Mouse (Mus musculus) gastrocnemius, postnatal 4 days (tissue): ENCODE measurements around the gene Trim63. TPM values are rescaled to one million over a fixed set of nuclear protein-coding genes. Genes with fewer than 3 reads are reported as not detected.
"Not testable (repeated sequence)": the region's sequence is repeated elsewhere in the genome, so short reads cannot be mapped to it uniquely, and the experiment has no call there.

Experiments used
- DNase-seq, 2 experiments: peaks; one replicate each; pipeline ENCODE4 v3.0.0; 2021 to 2022; ENCODE audit warnings: low spot score in 2 of 2, mixed read lengths in 2 of 2
- long read RNA-seq, 2 experiments: library from polyadenylated mRNA; stranded (forward); transcript quantifications; one replicate each; pipeline ENCODE4 v2.0.0; 2021
- total RNA-seq, 2 experiments: library from RNA; stranded (reverse); gene quantifications; 2 replicates each; pipeline ENCODE4 v1.2.3; 2021

Gene Trim63
- 10 to 100 TPM; 48.4 to 59.5 TPM for total RNA-seq
- long read RNA-seq, experiment 1, transcript Trim63-202 (9 exons, 1,886 nt): major isoform, 31 of 38 reads
- long read RNA-seq, experiment 1, partial matches to known transcripts: 2 of 38 reads
- long read RNA-seq, experiment 1, other reads (novel, unspliced or antisense): 5 of 38 reads
- long read RNA-seq, experiment 2, transcript Trim63-202 (9 exons, 1,886 nt): major isoform, 63 of 71 reads
- long read RNA-seq, experiment 2, partial matches to known transcripts: 6 of 71 reads
- long read RNA-seq, experiment 2, other reads (novel, unspliced or antisense): 2 of 71 reads

- DNase-seq: no peak
These were observed at the start of gene Trim63 for GRCm38 (mm10) chr4:134314876-134315275. Gene Trim63, plus strand, starts transcription at chr4:134315120.

- no peak for DNase-seq
These were observed 48.9 kb upstream of the Trim63 start for GRCm38 (mm10) chr4:134265860-134266585.

DNA sequence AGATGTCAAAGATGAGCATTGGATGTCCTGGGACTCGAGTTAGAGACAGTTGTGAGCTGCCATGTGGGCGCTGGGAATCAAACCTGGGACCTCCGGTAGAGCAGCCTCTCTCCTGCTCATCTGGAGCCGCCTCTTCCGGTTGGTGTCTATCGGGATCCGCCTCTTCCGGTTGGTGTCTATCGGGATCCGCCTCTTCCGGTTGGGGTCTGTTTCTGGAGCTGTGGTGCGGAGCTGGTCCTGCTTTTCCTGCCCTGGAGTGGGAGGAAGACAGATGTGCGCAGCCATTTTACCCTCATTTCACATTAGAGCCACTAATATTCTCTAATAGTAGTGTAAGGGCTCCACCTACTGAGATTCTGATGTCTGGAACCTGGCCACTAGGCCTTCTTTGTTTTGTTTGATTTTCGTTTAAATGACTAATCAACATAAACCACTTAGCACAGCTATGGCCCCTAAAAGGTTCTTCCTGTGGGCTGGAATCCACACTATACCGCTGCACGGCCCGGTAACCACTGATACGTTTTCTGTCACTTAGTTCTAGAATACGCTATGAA lies 46.7 kb upstream of the Trim63 start:
- DNase-seq: no peak

DNA sequence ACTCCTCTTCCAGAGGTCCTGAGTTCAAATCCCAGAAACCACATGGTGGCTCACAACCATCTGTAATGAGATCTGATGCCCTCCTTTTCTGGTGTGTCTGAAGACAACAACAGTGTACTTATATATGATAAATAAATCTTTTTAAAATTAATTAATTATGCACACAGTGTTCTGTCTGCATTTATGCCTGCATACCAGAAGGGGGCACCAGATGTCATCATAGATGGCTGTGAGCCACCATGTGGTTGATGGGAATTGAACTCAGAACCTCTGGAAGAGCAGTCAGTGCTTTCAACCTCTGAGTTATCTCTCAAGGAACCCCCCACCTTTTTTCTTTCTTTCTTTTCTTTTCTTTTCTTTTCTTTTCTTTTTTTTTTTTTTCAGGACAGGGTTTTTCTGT lies 45.3 kb upstream of the Trim63 start:
- not testable (repeated sequence) for DNase-seq

GRCm38 (mm10) chr4:134271979-134272378 lies 42.9 kb upstream of the Trim63 start:
- DNase-seq: no peak

DNA sequence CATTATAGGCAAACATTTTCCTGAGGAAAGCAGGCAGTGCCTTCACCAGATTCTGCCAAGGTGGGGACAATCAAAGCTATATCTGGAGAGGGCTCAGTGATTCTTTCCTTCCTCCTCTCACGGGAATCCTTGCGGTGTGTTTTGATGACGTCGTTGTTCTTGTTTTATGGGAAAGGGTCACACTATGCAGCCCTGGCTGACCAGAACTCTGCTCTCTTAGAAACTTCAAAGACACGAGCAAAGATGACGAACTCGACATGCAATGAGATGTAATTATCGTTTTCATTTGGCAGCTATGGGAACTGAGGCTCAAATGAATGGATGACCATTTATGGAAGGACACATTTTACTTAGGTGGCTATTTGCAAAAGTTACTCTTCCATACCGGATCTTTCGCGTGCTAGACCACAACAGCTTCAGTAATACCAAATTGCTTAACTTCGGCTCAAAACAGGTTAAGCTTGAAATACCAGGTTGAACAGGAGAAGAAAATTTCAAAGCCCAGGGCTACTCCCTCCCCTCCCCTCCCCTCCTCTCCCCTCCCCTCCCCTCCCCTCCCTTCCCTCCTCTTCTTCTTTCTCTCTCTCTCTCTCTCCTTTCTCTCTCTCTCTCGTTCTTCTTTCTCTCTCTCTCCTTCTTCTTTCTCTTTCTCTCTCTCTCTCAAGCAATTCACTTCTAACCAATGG lies 42.0 kb upstream of the Trim63 start:
- DNase-seq: no peak

- DNase-seq: no peak
These were observed 41.2 kb upstream of the Trim63 start for GRCm38 (mm10) chr4:134273417-134274345.

DNA sequence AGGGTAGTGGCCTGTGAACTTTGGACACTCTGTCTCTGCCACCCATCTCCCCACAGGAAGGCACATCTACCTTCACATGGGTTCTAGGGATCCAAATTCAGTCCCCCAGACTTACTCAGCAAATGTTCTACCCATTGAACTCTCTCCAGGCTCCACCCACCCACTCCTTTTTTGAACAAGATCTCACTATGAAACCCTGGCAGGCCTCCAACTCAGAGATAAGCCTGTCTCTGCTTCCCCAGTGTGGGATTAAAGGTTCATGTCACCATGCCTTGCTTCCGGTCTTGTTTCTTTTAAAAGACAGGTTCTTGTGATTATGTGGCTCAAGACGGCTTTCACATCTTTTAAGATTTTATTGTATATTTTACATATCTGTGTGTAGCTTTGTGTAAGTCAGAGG lies 30.0 kb upstream of the Trim63 start:
- DNase-seq: no peak

DNA sequence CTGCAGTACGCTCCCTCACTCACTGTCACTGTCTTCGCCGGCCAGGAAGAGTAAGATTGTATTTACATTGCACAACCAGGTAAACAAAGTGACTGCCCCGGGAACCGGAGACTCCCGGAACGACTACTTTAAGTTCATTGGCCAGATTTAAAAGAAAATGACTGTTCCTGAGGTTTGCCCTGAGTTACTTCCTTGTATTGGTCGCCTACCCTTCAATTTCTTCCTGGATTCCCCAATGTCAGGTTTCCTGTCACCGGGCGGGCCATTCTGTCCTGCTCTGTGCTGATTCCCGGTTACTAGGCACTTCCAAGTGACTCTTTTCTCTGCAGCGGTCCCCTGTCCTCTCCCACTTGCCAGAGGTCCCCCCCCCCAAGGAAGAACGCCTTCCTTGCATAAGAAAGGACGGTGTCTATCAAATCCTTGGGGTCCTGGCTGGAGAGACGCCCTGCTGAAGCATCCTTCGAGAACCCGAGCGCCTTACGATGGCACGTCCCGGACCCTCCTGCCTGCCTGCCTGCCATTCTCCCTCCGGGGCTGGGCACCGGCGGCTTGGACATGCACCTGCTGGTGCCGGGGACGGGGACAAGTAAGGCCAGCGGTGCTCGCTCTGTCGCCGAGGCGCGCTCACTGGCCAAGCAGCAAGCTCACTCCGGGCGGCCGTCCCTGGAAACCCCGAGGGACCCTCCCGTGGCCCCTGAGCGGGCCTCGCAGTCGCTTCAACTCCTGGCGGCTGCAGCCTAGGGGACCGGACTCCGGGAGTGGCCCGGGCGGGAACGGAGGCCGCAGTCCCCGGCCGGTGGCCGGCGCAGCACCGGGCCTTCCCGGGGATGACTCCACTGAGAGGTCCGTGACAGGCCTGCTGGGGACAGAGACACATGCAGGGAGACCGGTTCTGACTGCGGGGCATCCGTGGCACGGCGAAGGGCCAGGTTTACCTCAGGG lies 28.4 kb upstream of the Trim63 start:
- peak in 1 of 2 experiments; percentile 26 for DNase-seq

DNA sequence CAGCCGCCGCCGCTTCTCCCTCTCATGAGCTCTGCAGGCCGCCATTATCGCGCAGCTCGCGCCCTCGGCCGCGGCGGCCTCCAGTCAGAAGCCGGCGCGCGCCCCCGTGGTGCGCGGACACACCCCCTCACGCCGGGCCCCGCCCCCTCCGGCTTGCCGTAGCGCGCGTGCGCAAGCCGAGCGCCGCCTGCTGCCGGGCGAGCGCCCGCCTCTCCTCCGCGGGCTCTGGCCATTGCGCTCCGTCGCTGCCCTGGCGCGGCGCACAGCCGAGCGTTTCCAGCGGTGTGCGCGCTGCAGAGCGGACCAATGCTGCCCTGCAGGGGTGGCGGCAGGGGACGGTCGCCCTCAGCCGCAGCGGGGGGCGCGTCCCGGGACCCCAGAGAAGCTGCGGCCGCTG lies 27.8 kb upstream of the Trim63 start:
- peak; percentile 97 to 99 for DNase-seq

GRCm38 (mm10) chr4:134287575-134288025 lies 27.3 kb upstream of the Trim63 start, which contains the start of gene Pdik1l:
Gene Pdik1l, minus strand, starts transcription at chr4:134287895.
- peak; percentile 35 to 70 for DNase-seq

DNA sequence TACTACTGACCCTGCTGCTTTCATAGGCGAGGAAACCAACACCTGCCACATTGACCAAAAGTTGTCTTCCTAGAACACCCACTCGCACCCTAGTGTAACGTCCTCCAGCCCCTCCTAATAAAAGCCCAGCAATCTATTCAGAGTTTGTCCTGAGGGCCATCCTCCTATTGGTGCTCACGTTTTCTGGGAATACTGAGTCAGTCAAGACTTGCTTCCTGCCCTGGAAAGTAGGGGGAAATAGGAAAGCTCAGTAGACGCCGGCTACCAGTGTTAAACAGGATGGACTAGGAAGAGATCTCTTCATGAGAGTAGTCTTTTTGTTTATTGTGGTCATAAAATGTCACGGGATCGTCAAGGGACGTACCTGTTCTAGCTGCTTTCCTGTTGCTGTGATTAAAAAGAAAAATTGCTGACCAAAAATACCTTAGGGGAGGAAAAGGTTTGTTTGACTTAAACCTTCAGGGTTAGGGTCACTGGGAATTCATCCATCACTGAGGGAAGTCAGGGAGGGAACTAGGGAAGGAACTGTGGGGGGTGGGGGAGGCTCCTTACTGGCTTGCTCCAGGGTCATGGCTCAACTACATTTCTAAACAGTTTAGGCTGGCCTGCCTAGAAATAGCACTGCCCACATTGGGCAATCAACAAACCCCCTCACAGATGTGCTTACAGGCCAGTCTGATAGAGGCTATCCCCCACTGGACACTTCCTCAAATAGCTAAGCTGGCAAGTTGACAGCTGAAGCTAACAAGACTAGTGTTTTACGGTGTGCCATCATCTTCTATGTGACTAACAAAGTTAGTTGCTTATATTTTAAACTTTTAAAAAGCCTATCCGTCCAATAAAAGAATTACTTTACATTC lies 26.3 kb upstream of the Trim63 start:
- no peak for DNase-seq

GRCm38 (mm10) chr4:134292067-134292466 lies 22.9 kb upstream of the Trim63 start:
- peak in 1 of 2 experiments; percentile 73 for DNase-seq

DNA sequence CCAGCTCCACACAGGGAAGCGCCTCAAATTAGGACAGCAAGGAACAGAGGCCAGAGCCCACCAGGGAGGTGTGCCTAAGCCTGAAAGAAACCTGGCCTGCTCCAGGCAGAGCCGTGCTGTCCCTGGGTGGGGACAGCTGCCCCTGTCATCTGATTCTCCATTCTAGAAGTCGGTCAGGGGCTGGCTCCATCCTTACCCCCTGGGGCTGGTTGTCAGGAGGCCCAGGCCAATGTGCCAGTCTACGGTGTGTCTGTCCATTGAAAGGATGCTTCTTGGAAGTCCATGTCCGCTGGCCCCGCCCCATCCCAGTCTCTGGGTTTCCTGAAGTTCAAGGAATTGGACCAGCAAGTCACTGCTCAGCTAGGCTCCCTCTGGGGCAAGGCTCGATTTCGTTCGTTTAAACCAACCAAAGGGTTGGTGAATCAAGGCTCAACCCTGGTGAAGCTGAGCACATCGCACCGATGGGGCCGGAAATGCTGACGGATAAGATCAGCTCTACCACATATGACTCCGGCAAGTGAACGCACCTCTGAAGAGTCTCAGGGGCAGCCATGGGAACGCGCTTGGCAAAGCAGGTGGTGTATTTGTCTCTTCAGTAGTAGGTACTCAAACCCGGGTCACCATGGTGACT lies 21.7 kb upstream of the Trim63 start:
- DNase-seq: no peak

DNA sequence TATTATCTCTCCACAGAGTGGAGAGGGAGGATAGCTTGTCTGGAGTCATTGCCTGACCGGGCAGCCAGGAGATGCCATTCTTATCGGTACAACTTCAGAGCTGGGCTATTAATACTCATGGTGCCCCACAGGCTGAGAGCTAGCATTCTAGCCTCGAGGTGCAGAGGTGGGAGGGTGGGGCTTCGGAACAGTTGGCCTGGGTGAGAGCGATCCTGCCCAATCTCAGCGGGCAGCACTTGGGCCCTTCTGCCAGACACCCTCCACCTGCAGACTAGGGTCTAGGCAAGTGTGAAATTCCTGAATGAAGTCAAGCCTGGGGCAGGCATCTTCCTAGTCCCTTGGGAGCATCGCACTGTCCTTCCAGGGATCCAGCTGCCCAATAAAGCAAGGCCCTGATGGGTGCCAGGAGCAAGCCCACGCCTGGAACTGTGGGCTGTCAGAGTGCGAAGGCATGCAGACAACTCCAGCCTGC lies 21.2 kb upstream of the Trim63 start:
- DNase-seq: no peak

GRCm38 (mm10) chr4:134296096-134296495 lies 18.8 kb upstream of the Trim63 start:
- not testable (repeated sequence) for DNase-seq

DNA sequence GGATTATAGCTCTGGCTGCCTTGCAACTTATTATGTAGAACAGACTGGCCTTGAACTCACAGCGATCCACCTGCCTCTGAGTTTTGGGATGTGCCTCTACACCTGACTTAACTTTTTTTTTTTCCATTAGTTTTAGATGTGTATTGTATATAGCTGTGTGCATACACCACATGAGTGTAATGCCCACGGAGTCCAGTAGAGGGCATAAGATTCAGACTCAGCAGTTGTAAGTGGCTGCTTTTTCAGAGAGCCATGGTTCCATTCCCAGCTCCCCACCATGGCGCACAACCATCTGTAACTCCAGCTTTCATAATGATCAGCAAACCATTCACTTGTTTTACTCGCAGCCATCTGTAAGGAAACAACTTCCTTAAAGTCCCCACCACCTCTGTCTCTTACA lies 18.4 kb upstream of the Trim63 start:
- no peak for DNase-seq

- no peak for DNase-seq
These were observed 17.6 kb upstream of the Trim63 start for GRCm38 (mm10) chr4:134297369-134297768.
